Mouse (Mus musculus) liver, embryonic 13.5 days (tissue): ENCODE data around the gene Ubash3b. TPM values are rescaled to one million over a fixed set of nuclear protein-coding genes. Genes with fewer than 3 reads are reported as not detected.

Source experiments
- ATAC-seq: fragments of 200-750 bp; cut with Nextera tagmentation; 2 replicates; pipeline ENCODE4 v1.8.0; 2017; ENCODE audit warnings: low read depth, mild to moderate bottlenecking, moderate number of reproducible peaks, moderate library complexity
- DNase-seq: peaks from one replicate; pipeline ENCODE4 v3.0.0; 2022
- H3K27ac ChIP-seq: fragments of 300-500 bp; sonication (generic); 2 replicates; pipeline ENCODE4 v1.5.1; 2015; ENCODE audit warnings: moderate library complexity, mild to moderate bottlenecking, inconsistent platforms
- H3K27me3 ChIP-seq: fragments of 300-500 bp; sonication (generic); 2 replicates; pipeline ENCODE4 v1.6.1; 2015; ENCODE audit warnings: mild to moderate bottlenecking, inconsistent platforms
- H3K36me3 ChIP-seq: fragments of 300-500 bp; sonication (generic); 2 replicates; pipeline ENCODE4 v1.6.1; 2015; ENCODE audit warnings: mild to moderate bottlenecking, inconsistent platforms
- H3K4me1 ChIP-seq: fragments of 300-500 bp; sonication (generic); replicated peaks from 2 replicates; pipeline ENCODE4 v1.6.1; 2015; ENCODE audit warnings: inconsistent platforms
- H3K4me2 ChIP-seq: fragments of 300-500 bp; sonication (generic); 2 replicates; pipeline ENCODE4 v1.6.1; 2015; ENCODE audit warnings: inconsistent platforms, mild to moderate bottlenecking, moderate library complexity
- H3K4me3 ChIP-seq: fragments of 300-500 bp; sonication (generic); replicated peaks from 2 replicates; pipeline ENCODE4 v1.5.1; 2015; ENCODE audit warnings: mild to moderate bottlenecking, inconsistent platforms
- H3K9ac ChIP-seq: fragments of 300-500 bp; sonication (generic); 2 replicates; pipeline ENCODE4 v1.6.1; 2015; ENCODE audit warnings: mild to moderate bottlenecking, inconsistent platforms
- H3K9me3 ChIP-seq: fragments of 300-500 bp; sonication (generic); replicated peaks from 2 replicates; pipeline ENCODE4 v1.6.1; 2016; ENCODE audit warnings: inconsistent platforms
- WGBS: fragments of 180-500 bp; shearing (Covaris S2); methylation state at CpG from one replicate; pipeline ENCODE4 v1.1.7; 2015; ENCODE audit not compliant: insufficient replicate concordance; 5-methylcytosine and 5-hydroxymethylcytosine counted together
- polyA plus RNA-seq: library from polyadenylated mRNA; unstranded; fragments of >200 nt; fragmentation: Nextera tagmentation; extraction: Ambion mirVana; gene quantifications from 2 replicates; pipeline ENCODE4 v1.2.1, GENCODE M21; 2015

Gene Ubash3b
- polyA plus RNA-seq, 1 experiment from 2014 or later = 6.7 TPM

- no peaks in the 10 kb centered on the region for H3K9me3 ChIP-seq
- H3K4me3 ChIP-seq = no peak overlapping the region
- 41% methylated on average over 10 of the region's 10 CpGs for WGBS
- H3K27me3 ChIP-seq = no peaks in the 10 kb centered on the region
- no peak overlapping the region for H3K27ac ChIP-seq
- H3K4me1 ChIP-seq = peaks cover 21% of the 10 kb centered on the region
- H3K9ac ChIP-seq = no peak overlapping the region
- DNase-seq = peak; percentile 32
- peak; percentile 81 for ATAC-seq
- no peaks in the 10 kb centered on the region for H3K36me3 ChIP-seq
- no peak overlapping the region for H3K4me2 ChIP-seq
These were observed 31.6 kb downstream of the Ubash3b start for GRCm38 (mm10) chr9:41129802-41130480.

- no peaks in the 10 kb centered on the region for H3K27me3 ChIP-seq
- ATAC-seq = no peak
- H3K36me3 ChIP-seq = no peaks in the 10 kb centered on the region
- H3K4me2 ChIP-seq = no peak overlapping the region
- 64% methylated on average over 3 of the region's 3 CpGs for WGBS
- H3K27ac ChIP-seq = no peak overlapping the region
- no peak overlapping the region for H3K4me3 ChIP-seq
- no peak for DNase-seq
- no peak overlapping the region for H3K9ac ChIP-seq
- H3K4me1 ChIP-seq = peaks cover 14% of the 10 kb centered on the region
- no peaks in the 10 kb centered on the region for H3K9me3 ChIP-seq
These were observed 32.2 kb downstream of the Ubash3b start for GRCm38 (mm10) chr9:41129273-41129672.

GRCm38 (mm10) chr9:41126723-41127122 lies 34.8 kb downstream of the Ubash3b start:
- 56% methylated on average over 3 of the region's 3 CpGs for WGBS
- ATAC-seq = no peak
- Histone ChIP-seq H3K4me3 (no peak overlapping the region), H3K27ac (no peak overlapping the region), H3K9ac (no peak overlapping the region), H3K4me2 (no peak overlapping the region), H3K9me3 (no peaks in the 10 kb centered on the region), H3K4me1 (peaks cover 24% of the 10 kb centered on the region), H3K27me3 (no peaks in the 10 kb centered on the region), H3K36me3 (no peaks in the 10 kb centered on the region)
- DNase-seq = no peak

- H3K9ac ChIP-seq = no peak overlapping the region
- WGBS = 87% methylated on average over 6 of the region's 6 CpGs
- H3K4me3 ChIP-seq = no peak overlapping the region
- H3K27me3 ChIP-seq = no peaks in the 10 kb centered on the region
- H3K36me3 ChIP-seq = no peaks in the 10 kb centered on the region
- H3K27ac ChIP-seq = no peak overlapping the region
- H3K4me2 ChIP-seq = no peak overlapping the region
- H3K9me3 ChIP-seq = no peaks in the 10 kb centered on the region
- H3K4me1 ChIP-seq = peaks cover 29% of the 10 kb centered on the region
- no peak for DNase-seq
- no peak for ATAC-seq
These were observed 37.2 kb downstream of the Ubash3b start for GRCm38 (mm10) chr9:41124305-41124704.

GRCm38 (mm10) chr9:41122390-41123110 lies 38.9 kb downstream of the Ubash3b start:
- H3K9me3 ChIP-seq = no peaks in the 10 kb centered on the region
- H3K9ac ChIP-seq = no peak overlapping the region
- no peak for DNase-seq
- H3K36me3 ChIP-seq = no peaks in the 10 kb centered on the region
- no peak for ATAC-seq
- no peak overlapping the region for H3K27ac ChIP-seq
- H3K4me3 ChIP-seq = no peak overlapping the region
- H3K27me3 ChIP-seq = no peaks in the 10 kb centered on the region
- peaks cover 45% of the 10 kb centered on the region for H3K4me1 ChIP-seq
- 69% methylated on average over 11 of the region's 11 CpGs for WGBS
- no peak overlapping the region for H3K4me2 ChIP-seq

- no peaks in the 10 kb centered on the region for H3K36me3 ChIP-seq
- 75% methylated on average over 6 of the region's 6 CpGs for WGBS
These were observed 39.7 kb downstream of the Ubash3b start for GRCm38 (mm10) chr9:41121701-41122354.

GRCm38 (mm10) chr9:41119958-41120357 lies 41.5 kb downstream of the Ubash3b start:
- WGBS = 60% methylated on average over 6 of the region's 6 CpGs
- Histone ChIP-seq H3K9me3 (no peaks in the 10 kb centered on the region), H3K9ac (no peak overlapping the region)

More at GRCm38 (mm10) chr9:41121701-41122354, 39.7 kb downstream of the Ubash3b start:
- H3K9me3 ChIP-seq = no peaks in the 10 kb centered on the region
- no peak for DNase-seq
- no peak overlapping the region for H3K4me3 ChIP-seq
- H3K9ac ChIP-seq = no peak overlapping the region
- H3K4me1 ChIP-seq = peaks cover 52% of the 10 kb centered on the region
- H3K27ac ChIP-seq = no peak overlapping the region
- no peak overlapping the region for H3K4me2 ChIP-seq
- ATAC-seq = no peak
- H3K27me3 ChIP-seq = no peaks in the 10 kb centered on the region

GRCm38 (mm10) chr9:41118065-41118464 lies 43.4 kb downstream of the Ubash3b start:
- Histone ChIP-seq H3K27ac (0 out of 2 replicates have a peak overlapping the region, but pooled peaks have one; percentile 45), H3K4me1 (peaks cover 49% of the 10 kb centered on the region)
- WGBS = 23% methylated on average over 7 of the region's 7 CpGs

More at GRCm38 (mm10) chr9:41119958-41120357, 41.5 kb downstream of the Ubash3b start:
- no peak overlapping the region for H3K4me2 ChIP-seq
- H3K27ac ChIP-seq = no peak overlapping the region
- no peaks in the 10 kb centered on the region for H3K36me3 ChIP-seq
- no peak for DNase-seq
- no peak overlapping the region for H3K4me3 ChIP-seq
- peaks cover 52% of the 10 kb centered on the region for H3K4me1 ChIP-seq
- H3K27me3 ChIP-seq = no peaks in the 10 kb centered on the region
- ATAC-seq = no peak

GRCm38 (mm10) chr9:41116126-41116525 lies 45.4 kb downstream of the Ubash3b start:
- Histone ChIP-seq H3K4me2 (no peak overlapping the region), H3K9ac (no peak overlapping the region), H3K9me3 (no peaks in the 10 kb centered on the region), H3K36me3 (no peaks in the 10 kb centered on the region), H3K4me3 (no peak overlapping the region), H3K27ac (no peak overlapping the region), H3K27me3 (no peaks in the 10 kb centered on the region), H3K4me1 (peaks cover 37% of the 10 kb centered on the region)
- DNase-seq (no peak), ATAC-seq (no peak)
- 80% methylated on average over 12 of the region's 12 CpGs for WGBS

More at GRCm38 (mm10) chr9:41118065-41118464, 43.4 kb downstream of the Ubash3b start:
- Histone ChIP-seq H3K36me3 (no peaks in the 10 kb centered on the region), H3K27me3 (no peaks in the 10 kb centered on the region), H3K9me3 (no peaks in the 10 kb centered on the region), H3K4me2 (peak overlapping the region; percentile 19), H3K4me3 (no peak overlapping the region), H3K9ac (peak overlapping the region; percentile 35; the same call in 1 of the 2 replicates)
- peak; percentile 96 for ATAC-seq
- peak; percentile 64 for DNase-seq

- DNase-seq (no peak), ATAC-seq (no peak)
- no peaks in the 10 kb centered on the region for H3K9me3 ChIP-seq
- H3K4me1 ChIP-seq = peaks cover 36% of the 10 kb centered on the region
- no peak overlapping the region for H3K27ac ChIP-seq
- 82% methylated on average over 9 of the region's 9 CpGs for WGBS
- no peaks in the 10 kb centered on the region for H3K27me3 ChIP-seq
- no peak overlapping the region for H3K9ac ChIP-seq
- no peak overlapping the region for H3K4me3 ChIP-seq
- no peak overlapping the region for H3K4me2 ChIP-seq
- no peaks in the 10 kb centered on the region for H3K36me3 ChIP-seq
These were observed 47.1 kb downstream of the Ubash3b start for GRCm38 (mm10) chr9:41114367-41114766.

- DNase-seq (no peak), ATAC-seq (no peak)
- H3K4me3 ChIP-seq = no peak overlapping the region
- no peaks in the 10 kb centered on the region for H3K9me3 ChIP-seq
- no peak overlapping the region for H3K9ac ChIP-seq
- peaks cover 34% of the 10 kb centered on the region for H3K4me1 ChIP-seq
- 61% methylated on average over 7 of the region's 7 CpGs for WGBS
- no peak overlapping the region for H3K4me2 ChIP-seq
- H3K36me3 ChIP-seq = no peaks in the 10 kb centered on the region
- peaks cover 6% of the 10 kb centered on the region; the same call in 1 of the 2 replicates for H3K27me3 ChIP-seq
- no peak overlapping the region for H3K27ac ChIP-seq
These were observed 51.7 kb downstream of the Ubash3b start for GRCm38 (mm10) chr9:41109749-41110148.
